Mouse (Mus musculus) lung, postnatal 0 days (tissue): ENCODE data around the gene Tsen2.

ENCODE experiments used
- CTCF ChIP-seq: IDR thresholded peaks from 2 replicates; pipeline ENCODE4 v1.5.1; 2016; ENCODE audit warnings: antibody characterized with exemption, mild to moderate bottlenecking
- EP300 ChIP-seq: IDR thresholded peaks from 2 replicates; pipeline ENCODE4 v1.6.1; 2016; ENCODE audit warnings: antibody characterized with exemption, mild to moderate bottlenecking, control low read depth

DNA sequence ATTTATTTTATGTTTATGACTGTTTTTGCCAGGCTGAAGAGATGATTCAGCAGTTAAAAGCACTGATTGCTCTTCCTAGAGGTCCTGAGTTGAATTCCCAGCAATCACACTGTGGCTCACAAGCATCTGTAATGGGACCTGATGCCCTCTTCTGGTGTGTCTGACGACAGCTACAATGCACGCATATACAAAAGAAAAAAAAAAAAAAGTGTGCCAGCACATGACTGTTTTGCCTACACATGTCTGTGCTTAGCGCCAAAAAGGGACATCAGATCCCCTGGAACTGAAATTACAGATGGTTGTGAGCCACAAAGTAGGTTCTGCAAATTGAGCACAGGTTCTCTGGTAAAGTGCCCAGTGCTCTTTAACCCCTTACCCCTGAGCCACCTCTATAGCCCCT is 2.1 kb upstream of the Tsen2 start:
- TF ChIP-seq CTCF (no peak), EP300 (no peak)
